In genomic region chr5:142448076-142448475, GRCm38 (mm10) we compare ENCODE assay signal across 9 mouse cellular contexts. TPM values are rescaled to one million over a fixed set of nuclear protein-coding genes. Genes with fewer than 3 reads are reported as not detected.
DNase-seq lines count a peak whose midpoint lies in the region; ATAC-seq and TF ChIP-seq lines count a peak whose summit lies in the region.
"Had no signal": no experiment of that assay in that cellular context is flagged by ENCODE, and none has a peak within 500 bp of the region (broad histone marks: within the 10 kb centered on the region; RNA-seq: fewer than 3 reads in every experiment).

No protein-coding gene starts in this region.

- peaks cover 7% of the 10 kb centered on the region for H3K79me2 ChIP-seq in CH12.LX (replicated peaks; ENCODE audit: control insufficient read depth, extremely low read depth, insufficient read depth, poor library complexity, severe bottlenecking)

- 8% methylated on average over 9 of the region's 9 CpGs for WGBS in forebrain, embryonic 12.5 days
- 12% methylated on average over 9 of the region's 9 CpGs for WGBS in heart, postnatal 0 days
- 4% methylated on average over 9 of the region's 9 CpGs for WGBS in liver, embryonic 14.5 days (ENCODE audit: insufficient replicate concordance)
- 9% methylated on average over 9 of the region's 9 CpGs for WGBS in neural tube, embryonic 12.5 days
- 7% methylated on average over 9 of the region's 9 CpGs for WGBS in stomach, postnatal 0 days

- TF ChIP-seq POLR2A in CH12.LX (IDR thresholded peaks at IDR 0.05; ENCODE audit: low read depth, low read length) = no peak

- no peak for TF ChIP-seq EP300 in CH12.LX (IDR thresholded peaks at IDR 0.05; ENCODE audit: low read length)
- no peak for TF ChIP-seq EP300 in heart, postnatal 0 days (IDR thresholded peaks at IDR 0.05; ENCODE audit: low read depth)
- TF ChIP-seq EP300 in liver, embryonic 14.5 days (IDR thresholded peaks at IDR 0.05; ENCODE audit: low read depth) = no peak
- TF ChIP-seq EP300 in stomach, postnatal 0 days (optimal IDR thresholded peaks at IDR 0.05) = no peak

- H3K4me3 ChIP-seq in CH12.LX (replicated peaks in 1 of 3; ENCODE audit: low read depth in 2 of 3, low read length in 2 of 3, poor library complexity in 1 of 3) = no peak overlapping the region
- no peak overlapping the region for H3K4me3 ChIP-seq in forebrain, embryonic 12.5 days (replicated peaks)
- no peak overlapping the region for H3K4me3 ChIP-seq in heart, postnatal 0 days (ENCODE audit: low read depth, low read length)
- no peak overlapping the region for H3K4me3 ChIP-seq in liver, embryonic 14.5 days (ENCODE audit: insufficient read depth in 1 of 2, low read depth in 2 of 2, low read length in 2 of 2)
- no peak overlapping the region for H3K4me3 ChIP-seq in neural tube, embryonic 12.5 days
- no peak overlapping the region for H3K4me3 ChIP-seq in stomach, postnatal 0 days (ENCODE audit: low read depth, low read length)

- peaks cover 27 to 52% of the 10 kb centered on the region in 2 experiments for H3K4me1 ChIP-seq in CH12.LX (ENCODE audit: control insufficient read depth in 1 of 2, insufficient read depth in 2 of 2)
- H3K4me1 ChIP-seq in forebrain, embryonic 12.5 days = peaks cover 40% of the 10 kb centered on the region
- peaks cover 15% of the 10 kb centered on the region; the same call in 1 of the 2 replicates for H3K4me1 ChIP-seq in heart, postnatal 0 days (ENCODE audit: control insufficient read depth, insufficient read depth)
- peaks cover 13 to 16% of the 10 kb centered on the region in 2 experiments for H3K4me1 ChIP-seq in liver, embryonic 14.5 days (replicated peaks; ENCODE audit: control insufficient read depth in 2 of 2, insufficient read depth in 2 of 2, low read length in 1 of 2)
- H3K4me1 ChIP-seq in neural tube, embryonic 12.5 days = peaks cover 27% of the 10 kb centered on the region
- H3K4me1 ChIP-seq in stomach, postnatal 0 days (replicated peaks; ENCODE audit: control insufficient read depth, insufficient read depth) = peaks cover 8% of the 10 kb centered on the region

- H3K9ac ChIP-seq in CH12.LX (ENCODE audit: insufficient read depth, low read depth) = no peak overlapping the region
- H3K9ac ChIP-seq in forebrain, embryonic 12.5 days = no peak overlapping the region
- H3K9ac ChIP-seq in heart, postnatal 0 days (replicated peaks; ENCODE audit: low read depth, low read length) = no peak overlapping the region
- H3K9ac ChIP-seq in liver, embryonic 14.5 days (replicated peaks) = no peak overlapping the region
- no peak overlapping the region for H3K9ac ChIP-seq in neural tube, embryonic 12.5 days
- peak overlapping the region; percentile 35; the same call in 1 of the 2 replicates for H3K9ac ChIP-seq in stomach, postnatal 0 days (ENCODE audit: low read length)

- no peak overlapping the region for H3K27ac ChIP-seq in CH12.LX (ENCODE audit: insufficient read depth, low read depth)
- H3K27ac ChIP-seq in forebrain, embryonic 12.5 days = peak overlapping the region; percentile 46
- H3K27ac ChIP-seq in heart, postnatal 0 days (ENCODE audit: low read depth) = no peak overlapping the region
- H3K27ac ChIP-seq in liver, embryonic 14.5 days = no peak overlapping the region
- no peak overlapping the region for H3K27ac ChIP-seq in neural tube, embryonic 12.5 days
- 0 out of 2 replicates have a peak overlapping the region, but pooled peaks have one; percentile 4 for H3K27ac ChIP-seq in stomach, postnatal 0 days (replicated peaks)
- H3K27ac ChIP-seq: macrophage had no signal

- H3K4me2 ChIP-seq in CH12.LX (ENCODE audit: insufficient read depth, low read depth, poor library complexity, severe bottlenecking) = no peak overlapping the region; the same call in 1 of the 2 replicates
- no peak overlapping the region for H3K4me2 ChIP-seq in forebrain, embryonic 12.5 days
- 0 out of 2 replicates have a peak overlapping the region, but pooled peaks have one; percentile 7 for H3K4me2 ChIP-seq in heart, postnatal 0 days (ENCODE audit: low read depth, low read length)
- no peak overlapping the region for H3K4me2 ChIP-seq in liver, embryonic 14.5 days (ENCODE audit: low read depth)
- H3K4me2 ChIP-seq in neural tube, embryonic 12.5 days (replicated peaks) = no peak overlapping the region
- 0 out of 2 replicates have a peak overlapping the region, but pooled peaks have one; percentile 23 for H3K4me2 ChIP-seq in stomach, postnatal 0 days (replicated peaks; ENCODE audit: low read depth)

- peak; percentile 81 to 94 for TF ChIP-seq CTCF in CH12.LX (conservative IDR thresholded peaks at IDR 0.05 in 1 of 2, IDR thresholded peaks at IDR 0.05 in 1 of 2; ENCODE audit: low read depth in 2 of 2, low read length in 2 of 2)
- TF ChIP-seq CTCF in heart, postnatal 0 days (IDR thresholded peaks at IDR 0.05; ENCODE audit: low read depth) = peak; percentile 99
- peak; percentile 99 for TF ChIP-seq CTCF in liver, embryonic 14.5 days (IDR thresholded peaks at IDR 0.05; ENCODE audit: low read depth)
- peak; percentile 99 for TF ChIP-seq CTCF in stomach, postnatal 0 days (IDR thresholded peaks at IDR 0.05; ENCODE audit: low read depth)

- H3K27me3 ChIP-seq in CH12.LX (replicated peaks) = no peaks in the 10 kb centered on the region
- H3K27me3 ChIP-seq in forebrain, embryonic 12.5 days = no peaks in the 10 kb centered on the region
- no peaks in the 10 kb centered on the region for H3K27me3 ChIP-seq in heart, postnatal 0 days (ENCODE audit: control insufficient read depth, insufficient read depth, low read length)
- H3K27me3 ChIP-seq in liver, embryonic 14.5 days (ENCODE audit: control insufficient read depth, insufficient read depth, low read length) = no peaks in the 10 kb centered on the region
- no peaks in the 10 kb centered on the region for H3K27me3 ChIP-seq in neural tube, embryonic 12.5 days (replicated peaks)
- no peaks in the 10 kb centered on the region for H3K27me3 ChIP-seq in stomach, postnatal 0 days (ENCODE audit: control insufficient read depth, insufficient read depth, low read length)

- H3K9me3 ChIP-seq in CH12.LX (replicated peaks; ENCODE audit: low read length) = no peaks in the 10 kb centered on the region
- no peaks in the 10 kb centered on the region for H3K9me3 ChIP-seq in forebrain, embryonic 12.5 days
- no peaks in the 10 kb centered on the region for H3K9me3 ChIP-seq in heart, postnatal 0 days (replicated peaks; ENCODE audit: control insufficient read depth, low read length)
- no peaks in the 10 kb centered on the region for H3K9me3 ChIP-seq in liver, embryonic 14.5 days (ENCODE audit: control insufficient read depth, low read length)
- no peaks in the 10 kb centered on the region for H3K9me3 ChIP-seq in neural tube, embryonic 12.5 days
- no peaks in the 10 kb centered on the region for H3K9me3 ChIP-seq in stomach, postnatal 0 days (ENCODE audit: control insufficient read depth, low read length)

- TF ChIP-seq RAD21 in CH12.LX (IDR thresholded peaks at IDR 0.05; ENCODE audit: low read depth, low read length) = peak; percentile 97

- peak; percentile 94 for DNase-seq in CH12.LX (ENCODE audit: extremely low read depth)
- DNase-seq in c-Kit-positive CD71-positive TER-119-negative erythroid progenitor cells, embryonic 14.5 days (ENCODE audit: low read depth) = peak; percentile 84
- peak; percentile 79 for DNase-seq in heart, postnatal 0 days (ENCODE audit: low spot score)
- DNase-seq in kidney, postnatal 36 days = peak; percentile 85 to 95
- peak; percentile 73 to 75 (median 74) for DNase-seq in liver, embryonic 14.5 days (ENCODE audit: low read depth in 3 of 3, low spot score in 3 of 3)
- DNase-seq in stomach, postnatal 0 days (ENCODE audit: low spot score) = peak; percentile 93

- in situ Hi-C loops in CH12.LX (cut with MboI; ENCODE audit: low pct_ligation_motif_present, low pct_unique_long_range_greater_than_20kb, low sequenced_read_pairs) = no loop called here

- peaks cover 29 to 88% of the 10 kb centered on the region in 2 experiments for H3K36me3 ChIP-seq in CH12.LX (replicated peaks in 1 of 2; ENCODE audit: control insufficient read depth in 1 of 2, insufficient read depth in 1 of 2, low read length in 1 of 2)
- peaks cover 24% of the 10 kb centered on the region for H3K36me3 ChIP-seq in forebrain, embryonic 12.5 days (replicated peaks)
- peaks cover 18% of the 10 kb centered on the region for H3K36me3 ChIP-seq in heart, postnatal 0 days (replicated peaks; ENCODE audit: control insufficient read depth, insufficient read depth, low read length)
- H3K36me3 ChIP-seq in liver, embryonic 14.5 days (replicated peaks; ENCODE audit: control insufficient read depth, insufficient read depth, low read depth) = no peaks in the 10 kb centered on the region; the same call in 1 of the 2 replicates
- peaks cover 28% of the 10 kb centered on the region for H3K36me3 ChIP-seq in neural tube, embryonic 12.5 days
- H3K36me3 ChIP-seq in stomach, postnatal 0 days (ENCODE audit: control insufficient read depth, insufficient read depth, low read length) = peaks cover 17% of the 10 kb centered on the region

- ATAC-seq in forebrain, embryonic 12.5 days (ENCODE audit: low FRiP score) = peak; percentile 74
- peak; percentile 55 for ATAC-seq in heart, postnatal 0 days (ENCODE audit: insufficient read depth, low read depth)
- no peak for ATAC-seq in liver, embryonic 14.5 days (ENCODE audit: insufficient read depth)
- peak; percentile 67 for ATAC-seq in neural tube, embryonic 12.5 days (ENCODE audit: low FRiP score, low read depth)
- ATAC-seq in stomach, postnatal 0 days (ENCODE audit: low FRiP score, low TSS enrichment) = peak; percentile 37

- dilution Hi-C loops in CH12.LX (cut with MboI; ENCODE audit: extremely low pct_ligation_motif_present, extremely low pct_unique_long_range_greater_than_20kb, low sequenced_read_pairs) = no loop called here

RNA-seq across cellular contexts. Expression of gene Ap5z1, which starts 15.7 kb away (rescaled TPM):
- total RNA-seq in CH12.LX (2012; rRNA removed) = 11.3 and 11.8 TPM in 2 replicates
- total RNA-seq in CH12.LX (2014; rRNA removed) = 3.1 and 4.0 TPM in 2 replicates
- 12.8 and 18.7 TPM in 2 replicates for polyA plus RNA-seq in CH12.LX (2012; ENCODE audit: insufficient read length, low read depth)
- polyA plus RNA-seq in forebrain, embryonic 12.5 days (2016; fragmentation: Nextera tagmentation; extraction: Ambion mirVana) = 12.7 and 15.2 TPM in 2 replicates
- 8.2 and 14.1 TPM in 2 replicates for total RNA-seq in heart, postnatal 0 days (2014; rRNA removed; ENCODE audit: low replicate concordance)
- polyA plus RNA-seq in heart, postnatal 0 days (2015; fragmentation: Nextera tagmentation; extraction: Ambion mirVana) = 3.9 and 5.7 TPM in 2 replicates
- 5.8 and 6.8 TPM in 2 replicates for polyA plus RNA-seq in liver, embryonic 14.5 days (2012; rRNA removed)
- polyA plus RNA-seq in liver, embryonic 14.5 days (2014; fragmentation: Nextera tagmentation; extraction: Ambion mirVana) = 3.1 and 3.5 TPM in 2 replicates
- 15.7 and 17.7 TPM in 2 replicates for polyA plus RNA-seq in neural tube, embryonic 12.5 days (2016; fragmentation: Nextera tagmentation; extraction: Ambion mirVana)
- polyA plus RNA-seq in stomach, postnatal 0 days (2015; fragmentation: Nextera tagmentation; extraction: Ambion mirVana) = 4.2 and 5.0 TPM in 2 replicates

RNA-seq across cellular contexts. Expression of gene Foxk1, which starts 46.8 kb away (rescaled TPM):
- total RNA-seq in CH12.LX (2012; rRNA removed) (10.9 and 11.3 TPM in 2 replicates), CH12.LX (2014; rRNA removed) (5.3 and 5.6 TPM in 2 replicates)
- polyA plus RNA-seq in CH12.LX (2012; ENCODE audit: insufficient read length, low read depth) = 20.3 and 23.4 TPM in 2 replicates
- polyA plus RNA-seq in forebrain, embryonic 12.5 days (2016; fragmentation: Nextera tagmentation; extraction: Ambion mirVana) = 5.2 and 5.9 TPM in 2 replicates
- total RNA-seq in heart, postnatal 0 days (2014; rRNA removed; ENCODE audit: low replicate concordance) = 9.5 and 9.7 TPM in 2 replicates
- polyA plus RNA-seq in heart, postnatal 0 days (2015; fragmentation: Nextera tagmentation; extraction: Ambion mirVana) = 1.8 and 3.5 TPM in 2 replicates
- 2.4 TPM in 2 replicates for polyA plus RNA-seq in liver, embryonic 14.5 days (2012; rRNA removed)
- polyA plus RNA-seq in liver, embryonic 14.5 days (2014; fragmentation: Nextera tagmentation; extraction: Ambion mirVana) = 1.1 and 1.8 TPM in 2 replicates
- polyA plus RNA-seq in neural tube, embryonic 12.5 days (2016; fragmentation: Nextera tagmentation; extraction: Ambion mirVana) = 6.2 and 7.2 TPM in 2 replicates
- 3.5 and 3.8 TPM in 2 replicates for polyA plus RNA-seq in stomach, postnatal 0 days (2015; fragmentation: Nextera tagmentation; extraction: Ambion mirVana)

Comparison
In these comparisons a context has a peak if more than half of its experiments do, and no peak if none do; other contexts are left out.
1. H3K27ac ChIP-seq: peak in forebrain, embryonic 12.5 days (single experiment) and stomach, postnatal 0 days (single experiment); none in CH12.LX (single experiment), heart, postnatal 0 days (single experiment), liver, embryonic 14.5 days (single experiment) and neural tube, embryonic 12.5 days (single experiment).
2. H3K4me2 ChIP-seq: peak in heart, postnatal 0 days (single experiment) and stomach, postnatal 0 days (single experiment); none in CH12.LX (single experiment), forebrain, embryonic 12.5 days (single experiment), liver, embryonic 14.5 days (single experiment) and neural tube, embryonic 12.5 days (single experiment).
3. Peak in every context shown above with its lines, with median percentiles within 50 percentile points of each other: DNase-seq and CTCF ChIP-seq.